Mouse (Mus musculus) myocyte (in vitro differentiated cells): ENCODE results near the gene Caskin2.

Source experiments
- CEBPB ChIP-seq: IDR thresholded peaks from 2 replicates; pipeline ENCODE4 v1.6.1; 2011; ENCODE audit warnings: mild to moderate bottlenecking, moderate library complexity; ENCODE audit not compliant: poor library complexity, insufficient read depth, severe bottlenecking
- E2F4 ChIP-seq: IDR thresholded peaks from one replicate; pipeline ENCODE4 v1.6.1; 2011; ENCODE audit warnings: mild to moderate bottlenecking, control low read depth, moderate library complexity; ENCODE audit not compliant: insufficient read depth
- MYOD1 ChIP-seq, 3 experiments: IDR thresholded peaks; one replicate each; pipeline ENCODE4 v1.6.1; 2011; ENCODE audit warnings: control low read depth in 2 of 3, low read depth in 2 of 3, mild to moderate bottlenecking in 2 of 3, moderate library complexity in 1 of 3; ENCODE audit not compliant: insufficient read length in 2 of 3, control insufficient read depth in 1 of 3
- MYOG ChIP-seq, 3 experiments: IDR thresholded peaks; one replicate each; pipeline ENCODE4 v1.6.1; 2011; ENCODE audit warnings: control low read depth in 2 of 3, low read depth in 2 of 3, mild to moderate bottlenecking in 2 of 3; ENCODE audit not compliant: insufficient read length in 2 of 3, control insufficient read depth in 1 of 3, insufficient read depth in 1 of 3
- POLR2A ChIP-seq: IDR thresholded peaks from one replicate; pipeline ENCODE4 v1.6.1; 2011; ENCODE audit warnings: low read depth, mild to moderate bottlenecking, control low read depth, moderate library complexity; ENCODE audit not compliant: insufficient read length
- POLR2AphosphoS2 ChIP-seq: IDR thresholded peaks from one replicate; pipeline ENCODE4 v1.6.1; 2011; ENCODE audit warnings: low read depth, control low read depth; ENCODE audit not compliant: insufficient read length
- SRF ChIP-seq: IDR thresholded peaks from one replicate; pipeline ENCODE4 v1.6.1; 2011; ENCODE audit warnings: low read depth; ENCODE audit not compliant: control insufficient read depth, insufficient read length
- TCF12 ChIP-seq: IDR thresholded peaks from one replicate; pipeline ENCODE4 v1.6.1; 2011; ENCODE audit warnings: mild to moderate bottlenecking, control low read depth; ENCODE audit not compliant: poor library complexity, insufficient read depth, severe bottlenecking
- USF1 ChIP-seq: IDR thresholded peaks from one replicate; pipeline ENCODE4 v1.6.1; 2011; ENCODE audit warnings: low read depth, mild to moderate bottlenecking, control low read depth, moderate library complexity

GRCm38 (mm10) chr11:115811381-115812093 lies 1.9 kb downstream of the Caskin2 start:
- no peak for TF ChIP-seq USF1
- TF ChIP-seq TCF12 = no peak
- no peak for TF ChIP-seq POLR2AphosphoS2
- no peak for TF ChIP-seq POLR2A
- TF ChIP-seq CEBPB = no peak
- no peak for TF ChIP-seq SRF
- no peak for TF ChIP-seq MYOG (IDR thresholded peaks at IDR 0.05; ENCODE audit: control insufficient read depth in 1 of 3, insufficient read depth in 1 of 3, insufficient read length in 2 of 3, low read depth in 2 of 3)
- no peak for TF ChIP-seq MYOD1 (IDR thresholded peaks at IDR 0.05; ENCODE audit: control insufficient read depth in 1 of 3, insufficient read length in 2 of 3, low read depth in 2 of 3)
- TF ChIP-seq E2F4 = no peak
